Mouse (Mus musculus) gastrocnemius, postnatal 4 days (tissue): Measurements from ENCODE around the gene Iqcn. TPM values are rescaled to one million over a fixed set of nuclear protein-coding genes. Genes with fewer than 3 reads are reported as not detected.
A peak's percentile ranks its signal among the peaks of the same experiment; 100 is the strongest.

Source experiments
- DNase-seq, 2 experiments: peaks; one replicate each; pipeline ENCODE4 v3.0.0; 2021 to 2022; ENCODE audit warnings: low spot score in 2 of 2, mixed read lengths in 2 of 2
- total RNA-seq, 2 experiments: library from RNA; stranded (reverse); gene quantifications; 2 replicates each; pipeline ENCODE4 v1.2.3; 2021

Gene Iqcn
- total RNA-seq, 2 experiments from 2014 or later, result not detected

GRCm38 (mm10) chr8:70677451-70678080 is 25.7 kb upstream of the Iqcn start:
- DNase-seq, result no peak

GRCm38 (mm10) chr8:70678679-70679078 is 24.6 kb upstream of the Iqcn start:
- no peak for DNase-seq

GRCm38 (mm10) chr8:70679404-70679803 is 23.9 kb upstream of the Iqcn start:
- no peak for DNase-seq

- no peak for DNase-seq
Observed at GRCm38 (mm10) chr8:70680039-70680438, 23.2 kb upstream of the Iqcn start.

- no peak for DNase-seq
Observed at GRCm38 (mm10) chr8:70681410-70681809, 21.8 kb upstream of the Iqcn start.

GRCm38 (mm10) chr8:70682193-70682592 is 21.1 kb upstream of the Iqcn start:
- DNase-seq, result peak; percentile 64 to 78

GRCm38 (mm10) chr8:70682692-70683091 is 20.6 kb upstream of the Iqcn start:
- no peak for DNase-seq

- no peak for DNase-seq
Observed at GRCm38 (mm10) chr8:70684291-70684690, 19.0 kb upstream of the Iqcn start.

GRCm38 (mm10) chr8:70687576-70687975 is 15.7 kb upstream of the Iqcn start:
- DNase-seq, result peak in 1 of 2 experiments; percentile 77

- DNase-seq, result no peak
Observed at GRCm38 (mm10) chr8:70688136-70688535, 15.1 kb upstream of the Iqcn start.

GRCm38 (mm10) chr8:70689892-70690390 is 13.3 kb upstream of the Iqcn start:
- no peak for DNase-seq

- no peak for DNase-seq
Observed at GRCm38 (mm10) chr8:70691230-70691629, 12.0 kb upstream of the Iqcn start.

- DNase-seq, result no peak
Observed at GRCm38 (mm10) chr8:70691727-70692231, 11.5 kb upstream of the Iqcn start.

- no peak for DNase-seq
Observed at GRCm38 (mm10) chr8:70693636-70694035, 9.6 kb upstream of the Iqcn start.

- DNase-seq, result peak in 1 of 2 experiments; percentile 48
Observed at GRCm38 (mm10) chr8:70695318-70696018, 7.8 kb upstream of the Iqcn start.

- peak in 1 of 2 experiments; percentile 71 for DNase-seq
Observed at GRCm38 (mm10) chr8:70696019-70696885, 7.0 kb upstream of the Iqcn start.

GRCm38 (mm10) chr8:70696946-70697345 is 6.3 kb upstream of the Iqcn start:
- no peak for DNase-seq

GRCm38 (mm10) chr8:70697366-70698250 is 5.6 kb upstream of the Iqcn start:
- DNase-seq, result no peak

GRCm38 (mm10) chr8:70698310-70699109 is 4.7 kb upstream of the Iqcn start, which contains the start of gene Jund:
Gene Jund, plus strand, starts transcription at chr8:70698949.
- DNase-seq, result peak; percentile 100
